Comparison of ENCODE assay signal across 8 mouse cellular contexts in the genomic region with DNA sequence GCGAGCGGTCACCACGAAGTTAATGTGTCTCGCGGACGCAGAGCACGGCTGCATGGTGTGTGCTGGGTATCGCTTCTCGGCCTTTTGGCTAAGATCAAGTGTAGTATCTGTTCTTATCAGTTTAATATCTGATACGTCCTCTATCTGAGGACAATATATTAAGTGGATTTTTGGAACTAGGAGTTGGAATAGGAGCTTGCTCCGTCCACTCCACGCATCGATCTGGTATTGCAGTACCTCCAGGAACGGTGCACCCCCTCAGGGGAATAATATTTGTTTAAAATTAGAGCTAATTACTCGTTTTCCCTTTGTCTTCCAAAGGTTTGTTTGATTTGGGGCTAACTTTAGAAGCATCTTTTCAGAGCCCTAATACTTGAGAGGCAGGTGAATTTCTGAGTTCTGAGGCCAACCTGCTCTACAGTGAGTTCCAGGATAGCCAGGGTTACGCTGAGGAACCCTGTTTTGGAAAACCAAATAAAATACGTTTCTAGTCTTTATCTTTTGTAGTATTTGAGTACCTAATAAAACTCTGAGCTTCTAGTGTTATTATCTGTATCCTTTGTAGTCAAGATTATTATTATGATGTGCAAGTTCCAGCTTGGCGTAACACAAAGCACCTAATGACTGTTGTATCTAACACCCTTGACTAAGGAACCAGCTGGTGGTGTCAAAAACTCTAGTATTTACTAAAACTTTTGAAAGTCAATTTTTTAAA. TPM values are rescaled to one million over a fixed set of nuclear protein-coding genes. Genes with fewer than 3 reads are reported as not detected.
DNase-seq lines count a peak whose midpoint lies in the region; ATAC-seq and TF ChIP-seq lines count a peak whose summit lies in the region.

No protein-coding gene starts in this region.

- TF ChIP-seq POLR2A in myocyte (IDR thresholded peaks at IDR 0.05; ENCODE audit: insufficient read length, low read depth), result peak; percentile 64

- 0 out of 2 replicates have a peak overlapping the region, but pooled peaks have one; percentile 39 for H3K27ac ChIP-seq in layer of hippocampus, adult 2 months
- H3K27ac ChIP-seq in heart, postnatal 0 days (ENCODE audit: low read depth), result 0 out of 2 replicates have a peak overlapping the region, but pooled peaks have one; percentile 20
- no peak overlapping the region for H3K27ac ChIP-seq in limb, embryonic 13.5 days

- TF ChIP-seq CTCF in layer of hippocampus, adult 2 months (conservative IDR thresholded peaks at IDR 0.05), result no peak
- TF ChIP-seq CTCF in heart, postnatal 0 days (IDR thresholded peaks at IDR 0.05; ENCODE audit: low read depth), result no peak

- H3ac ChIP-seq in myocyte (ENCODE audit: control insufficient read depth, insufficient read length), result no peak overlapping the region

- H3K9me3 ChIP-seq in heart, postnatal 0 days (replicated peaks; ENCODE audit: control insufficient read depth, low read length), result no peaks in the 10 kb centered on the region
- no peaks in the 10 kb centered on the region for H3K9me3 ChIP-seq in limb, embryonic 13.5 days

- H3K27me3 ChIP-seq in heart, postnatal 0 days (ENCODE audit: control insufficient read depth, insufficient read depth, low read length), result peaks cover 4% of the 10 kb centered on the region
- H3K27me3 ChIP-seq in limb, embryonic 13.5 days, result peaks cover 32% of the 10 kb centered on the region
- no peaks in the 10 kb centered on the region for H3K27me3 ChIP-seq in myocyte (ENCODE audit: control insufficient read depth, insufficient read depth, insufficient read length)

- H3K4me3 ChIP-seq in layer of hippocampus, adult 2 months, result 0 out of 2 replicates have a peak overlapping the region, but pooled peaks have one; percentile 17
- peak overlapping the region; percentile 50 for H3K4me3 ChIP-seq in heart, postnatal 0 days (ENCODE audit: low read depth, low read length)
- H3K4me3 ChIP-seq in limb, embryonic 13.5 days, result peak overlapping the region; percentile 45
- H3K4me3 ChIP-seq in myocyte, result peak overlapping the region; percentile 21

- ATAC-seq in common myeloid progenitor, adult 5-6 weeks (replicated peaks; ENCODE audit: low read depth, poor library complexity, severe bottlenecking), result peak; percentile 61
- peak; percentile 72 for ATAC-seq in heart, postnatal 0 days (ENCODE audit: insufficient read depth, low read depth)
- ATAC-seq in limb, embryonic 13.5 days (ENCODE audit: low FRiP score, low read depth), result peak; percentile 89

- H3K4me1 ChIP-seq in heart, postnatal 0 days (ENCODE audit: control insufficient read depth, insufficient read depth), result no peaks in the 10 kb centered on the region
- peaks cover 8% of the 10 kb centered on the region; the same call in 1 of the 2 replicates for H3K4me1 ChIP-seq in limb, embryonic 13.5 days

- 5% methylated on average over 10 of the region's 18 CpGs for WGBS in heart, postnatal 0 days
- WGBS in limb, embryonic 13.5 days, result under 1% methylated on average over 11 of the region's 18 CpGs

- H3K79me2 ChIP-seq in myocyte (ENCODE audit: control insufficient read depth, insufficient read depth), result no peaks in the 10 kb centered on the region

- H3K4me2 ChIP-seq in heart, postnatal 0 days (ENCODE audit: low read depth, low read length), result peak overlapping the region; percentile 63
- H3K4me2 ChIP-seq in limb, embryonic 13.5 days (replicated peaks), result peak overlapping the region; percentile 66
- no peak overlapping the region for H3K4me2 ChIP-seq in myocyte (ENCODE audit: low read depth)

- 0 out of 2 replicates have a peak, but pooled peaks have one; percentile 23 for TF ChIP-seq EP300 in heart, postnatal 0 days (IDR thresholded peaks at IDR 0.05; ENCODE audit: low read depth)

- H3K36me3 ChIP-seq in heart, postnatal 0 days (replicated peaks; ENCODE audit: control insufficient read depth, insufficient read depth, low read length), result no peaks in the 10 kb centered on the region
- H3K36me3 ChIP-seq in limb, embryonic 13.5 days, result no peaks in the 10 kb centered on the region
- no peaks in the 10 kb centered on the region for H3K36me3 ChIP-seq in myocyte (ENCODE audit: control insufficient read depth, insufficient read depth)

- H3K9ac ChIP-seq in heart, postnatal 0 days (replicated peaks; ENCODE audit: low read depth, low read length), result peak overlapping the region; percentile 74
- no peak overlapping the region for H3K9ac ChIP-seq in limb, embryonic 13.5 days

- peak; percentile 32 to 47 for DNase-seq in layer of hippocampus, adult 2 months (ENCODE audit: low spot score in 2 of 2)
- no peak for DNase-seq in layer of hippocampus, adult 9-10 months (ENCODE audit: low spot score)
- DNase-seq in ES-CJ7 (ENCODE audit: low read depth, low spot score), result peak; percentile 96
- peak; percentile 69 for DNase-seq in heart, postnatal 0 days (ENCODE audit: low spot score)
- no peak for DNase-seq in cerebellum, adult 11 months

TF ChIP-seq in myocyte, 11 proteins besides CTCF, POLR2A, EP300 and RAD21:
- TF ChIP-seq USF1 (IDR thresholded peaks at IDR 0.05; ENCODE audit: low read depth) (no peak), POLR2AphosphoS2 (IDR thresholded peaks at IDR 0.05; ENCODE audit: insufficient read length, low read depth) (no peak), MAX (IDR thresholded peaks at IDR 0.05; ENCODE audit: low read depth) (no peak), TCF12 (IDR thresholded peaks at IDR 0.05; ENCODE audit: insufficient read depth, poor library complexity, severe bottlenecking) (no peak), TCF3 (IDR thresholded peaks at IDR 0.05; ENCODE audit: insufficient read length, low read depth) (no peak), REST (IDR thresholded peaks at IDR 0.05; ENCODE audit: insufficient read depth, insufficient read length) (no peak), MYOD1 (IDR thresholded peaks at IDR 0.05; ENCODE audit: control insufficient read depth in 1 of 3, insufficient read length in 2 of 3, low read depth in 2 of 3) (no peak), CEBPB (IDR thresholded peaks at IDR 0.05; ENCODE audit: insufficient read depth, poor library complexity, severe bottlenecking) (0 out of 2 replicates have a peak, but pooled peaks have one; percentile 30), E2F4 (IDR thresholded peaks at IDR 0.05; ENCODE audit: insufficient read depth) (no peak)

RNA-seq across cellular contexts. Expression of a gene that starts 14.2 kb away (rescaled TPM):
- total RNA-seq in layer of hippocampus, adult 2 months (2021), result 1 to 10 TPM; 3.1 to 3.6 TPM
- 0.05 TPM in 1 of 2 replicates, not detected in the other for total RNA-seq in common myeloid progenitor, adult 5-6 weeks (2017)
- total RNA-seq in heart, postnatal 0 days (2014; rRNA removed; ENCODE audit: low replicate concordance), result 11.3 and 12.5 TPM in 2 replicates
- 8.6 and 9.5 TPM in 2 replicates for polyA plus RNA-seq in heart, postnatal 0 days (2015; fragmentation: Nextera tagmentation; extraction: Ambion mirVana)
- 1.8 and 2.2 TPM in 2 replicates for polyA plus RNA-seq in limb, embryonic 13.5 days (2015; fragmentation: Nextera tagmentation; extraction: Ambion mirVana)
- 2.0 TPM for polyA plus RNA-seq in myocyte (2012; fragmentation: generic; extraction: Trizol)

RNA-seq across cellular contexts. Expression of a gene that starts 57.8 kb away (rescaled TPM):
- 1 to 10 TPM; 5.4 to 6.7 TPM for total RNA-seq in layer of hippocampus, adult 2 months (2021)
- total RNA-seq in common myeloid progenitor, adult 5-6 weeks (2017), result 3.0 and 17.4 TPM in 2 replicates
- 0.95 and 8.1 TPM in 2 replicates for total RNA-seq in heart, postnatal 0 days (2014; rRNA removed; ENCODE audit: low replicate concordance)
- 31.1 and 31.7 TPM in 2 replicates for polyA plus RNA-seq in heart, postnatal 0 days (2015; fragmentation: Nextera tagmentation; extraction: Ambion mirVana)
- polyA plus RNA-seq in limb, embryonic 13.5 days (2015; fragmentation: Nextera tagmentation; extraction: Ambion mirVana), result 35.8 and 37.5 TPM in 2 replicates
- polyA plus RNA-seq in myocyte (2012; fragmentation: generic; extraction: Trizol), result 13.7 TPM

RNA-seq across cellular contexts. Expression of a gene that starts 57.8 kb away (rescaled TPM):
- 10 to 100 TPM; 13.6 to 17.1 TPM for total RNA-seq in layer of hippocampus, adult 2 months (2021)
- total RNA-seq in common myeloid progenitor, adult 5-6 weeks (2017), result not detected in 2 replicates
- total RNA-seq in heart, postnatal 0 days (2014; rRNA removed; ENCODE audit: low replicate concordance), result not detected in 2 replicates
- 0.12 TPM in 1 of 2 replicates, not detected in the other for polyA plus RNA-seq in heart, postnatal 0 days (2015; fragmentation: Nextera tagmentation; extraction: Ambion mirVana)
- 6.3 and 7.2 TPM in 2 replicates for polyA plus RNA-seq in limb, embryonic 13.5 days (2015; fragmentation: Nextera tagmentation; extraction: Ambion mirVana)
- 0.41 TPM for polyA plus RNA-seq in myocyte (2012; fragmentation: generic; extraction: Trizol)

Comparison
In these comparisons a context has a peak if more than half of its experiments do, and no peak if none do; other contexts are left out.
1. DNase-seq: peak in layer of hippocampus, adult 2 months (2 of 2), ES-CJ7 (single experiment) and heart, postnatal 0 days (single experiment); none in layer of hippocampus, adult 9-10 months (single experiment) and cerebellum, adult 11 months (single experiment).
2. RNA of a gene that starts 57.8 kb away (total RNA-seq): 13.6 to 17.1 TPM in layer of hippocampus, adult 2 months; not detected in common myeloid progenitor, adult 5-6 weeks and not detected in heart, postnatal 0 days; every median in the first group is over 10 times any median in the second.
3. Peak in every context shown above with its lines, with median percentiles within 50 percentile points of each other: H3K4me3 ChIP-seq and ATAC-seq.